Mouse (Mus musculus): Measurements from ENCODE around the gene Sh3gl2.

The Sh3gl2 gene

GRCm38 (mm10) chr4:85305912-85306573 is 101.1 kb downstream of the Sh3gl2 start:
- no peak for DNase-seq (ENCODE audit: extremely low read depth, low read depth)

- no peak for DNase-seq (ENCODE audit: extremely low read depth, low read depth)
Observed at GRCm38 (mm10) chr4:85319092-85319491, 114.2 kb downstream of the Sh3gl2 start.

GRCm38 (mm10) chr4:85325454-85325853 is 120.5 kb downstream of the Sh3gl2 start:
- no peak for DNase-seq (ENCODE audit: extremely low read depth, low read depth)

GRCm38 (mm10) chr4:85326052-85326451 is 121.1 kb downstream of the Sh3gl2 start:
- no peak for DNase-seq (ENCODE audit: extremely low read depth, low read depth)

GRCm38 (mm10) chr4:85334688-85335200 is 129.8 kb downstream of the Sh3gl2 start:
- no peak for DNase-seq (ENCODE audit: extremely low read depth, low read depth)

- DNase-seq (ENCODE audit: extremely low read depth, low read depth) = no peak
Observed at GRCm38 (mm10) chr4:85336356-85336755, 131.4 kb downstream of the Sh3gl2 start.

- DNase-seq (ENCODE audit: extremely low read depth, low read depth) = no peak
Observed at GRCm38 (mm10) chr4:85339126-85339525, 134.2 kb downstream of the Sh3gl2 start.

- DNase-seq (ENCODE audit: extremely low read depth, low read depth) = no peak
Observed at GRCm38 (mm10) chr4:85340686-85341085, 135.8 kb downstream of the Sh3gl2 start.

- DNase-seq (ENCODE audit: extremely low read depth, low read depth) = no peak
Observed at GRCm38 (mm10) chr4:85345911-85346310, 141.0 kb downstream of the Sh3gl2 start.

- no peak for DNase-seq (ENCODE audit: extremely low read depth, low read depth)
Observed at GRCm38 (mm10) chr4:85348079-85348643, 143.2 kb downstream of the Sh3gl2 start.

GRCm38 (mm10) chr4:85362661-85363060 is 157.7 kb downstream of the Sh3gl2 start:
- DNase-seq (ENCODE audit: extremely low read depth, low read depth) = no peak

- DNase-seq (ENCODE audit: extremely low read depth, low read depth) = no peak
Observed at GRCm38 (mm10) chr4:85363205-85363604, 158.3 kb downstream of the Sh3gl2 start.

GRCm38 (mm10) chr4:85371036-85371435 is 166.1 kb downstream of the Sh3gl2 start:
- DNase-seq (ENCODE audit: extremely low read depth, low read depth) = no peak

- no peak for DNase-seq (ENCODE audit: extremely low read depth, low read depth)
Observed at GRCm38 (mm10) chr4:85374801-85375200, 169.9 kb downstream of the Sh3gl2 start.

GRCm38 (mm10) chr4:85376187-85376586 is 171.3 kb downstream of the Sh3gl2 start:
- no peak for DNase-seq (ENCODE audit: extremely low read depth, low read depth)

- no peak for DNase-seq (ENCODE audit: extremely low read depth, low read depth)
Observed at GRCm38 (mm10) chr4:85376610-85377009, 171.7 kb downstream of the Sh3gl2 start.

- no peak for DNase-seq (ENCODE audit: extremely low read depth, low read depth)
Observed at GRCm38 (mm10) chr4:85385241-85385640, 180.3 kb downstream of the Sh3gl2 start.

- DNase-seq (ENCODE audit: extremely low read depth, low read depth) = no peak
Observed at GRCm38 (mm10) chr4:85387676-85388075, 182.8 kb downstream of the Sh3gl2 start.

- DNase-seq (ENCODE audit: extremely low read depth, low read depth) = no peak
Observed at GRCm38 (mm10) chr4:85391795-85392194, 186.9 kb downstream of the Sh3gl2 start.

- DNase-seq (ENCODE audit: extremely low read depth, low read depth) = no peak
Observed at GRCm38 (mm10) chr4:85398765-85399164, 193.8 kb downstream of the Sh3gl2 start.

GRCm38 (mm10) chr4:85402823-85403222 is 197.9 kb downstream of the Sh3gl2 start:
- DNase-seq (ENCODE audit: extremely low read depth, low read depth) = no peak

- DNase-seq (ENCODE audit: extremely low read depth, low read depth) = no peak
Observed at GRCm38 (mm10) chr4:85404424-85405194, 199.7 kb downstream of the Sh3gl2 start.

Data from MEL-GATA-1-ER (cell line).